Mouse (Mus musculus): ENCODE measurements around the gene Ces2e. TPM values are rescaled to one million over a fixed set of nuclear protein-coding genes. Genes with fewer than 3 reads are reported as not detected.
"Not testable (repeated sequence)": the region's sequence is repeated elsewhere in the genome, so short reads cannot be mapped to it uniquely, and the experiment has no call there.

The Ces2e gene
- polyA plus RNA-seq (2015; fragmentation: Nextera tagmentation; extraction: Ambion mirVana) = 3.5 and 4.0 TPM in 2 replicates

DNA sequence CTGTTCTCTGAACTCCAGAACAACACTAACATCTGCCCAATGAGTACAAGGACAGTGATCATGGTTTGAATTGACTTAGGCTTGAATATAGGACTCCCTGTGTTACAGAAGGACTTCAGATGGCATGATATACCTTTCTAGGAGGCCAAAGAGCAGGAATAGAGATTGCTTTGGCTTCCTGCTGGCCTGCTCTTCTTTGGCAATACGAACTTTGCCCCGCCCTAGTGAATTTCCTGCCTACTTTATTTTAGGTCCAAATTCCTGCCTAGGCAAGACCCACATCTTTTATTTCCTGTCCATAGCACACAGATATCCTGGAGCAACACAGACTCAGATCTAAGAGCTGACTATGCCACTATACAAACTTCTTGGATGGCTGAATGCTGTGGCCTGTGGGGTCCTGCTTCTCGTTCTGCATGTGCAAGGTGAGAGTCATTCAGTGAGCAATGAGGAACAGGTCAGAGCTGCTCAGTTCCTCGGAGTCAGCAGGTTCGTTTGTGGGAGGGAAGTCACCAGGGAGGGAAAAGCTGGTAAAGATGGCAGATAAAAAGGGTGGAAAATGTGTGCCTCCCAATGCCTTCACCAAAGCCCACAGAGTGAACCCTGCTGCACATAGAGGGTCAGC is at the start of gene Ces2e:
Gene Ces2e, plus strand, starts transcription at position 289 of the 625 bp plus-strand sequence.
- H3K4me2 ChIP-seq (ENCODE audit: low read depth, low read length) = no peak within 1 kb of the TSS
- no peaks in the 10 kb centered on the region for H3K4me1 ChIP-seq (ENCODE audit: control insufficient read depth, low read depth, low read length)
- ATAC-seq (ENCODE audit: low read depth) = no peak
- H3K36me3 ChIP-seq (ENCODE audit: control insufficient read depth, insufficient read depth) = no peaks in the 10 kb centered on the region
- H3K9me3 ChIP-seq (replicated peaks; ENCODE audit: control insufficient read depth, low read length) = no peaks in the 10 kb centered on the region
- no peak within 1 kb of the TSS for H3K4me3 ChIP-seq (ENCODE audit: low read depth, low read length)
- no peak within 1 kb of the TSS for H3K27ac ChIP-seq (ENCODE audit: low read length)
- 40% methylated on average over 5 of the region's 5 CpGs for WGBS (ENCODE audit: insufficient replicate concordance)
- H3K27me3 ChIP-seq (ENCODE audit: control insufficient read depth, insufficient read depth, low read depth, low read length) = no peaks in the 10 kb centered on the region
- no peak within 1 kb of the TSS for H3K9ac ChIP-seq (ENCODE audit: low read depth, low read length)

DNA sequence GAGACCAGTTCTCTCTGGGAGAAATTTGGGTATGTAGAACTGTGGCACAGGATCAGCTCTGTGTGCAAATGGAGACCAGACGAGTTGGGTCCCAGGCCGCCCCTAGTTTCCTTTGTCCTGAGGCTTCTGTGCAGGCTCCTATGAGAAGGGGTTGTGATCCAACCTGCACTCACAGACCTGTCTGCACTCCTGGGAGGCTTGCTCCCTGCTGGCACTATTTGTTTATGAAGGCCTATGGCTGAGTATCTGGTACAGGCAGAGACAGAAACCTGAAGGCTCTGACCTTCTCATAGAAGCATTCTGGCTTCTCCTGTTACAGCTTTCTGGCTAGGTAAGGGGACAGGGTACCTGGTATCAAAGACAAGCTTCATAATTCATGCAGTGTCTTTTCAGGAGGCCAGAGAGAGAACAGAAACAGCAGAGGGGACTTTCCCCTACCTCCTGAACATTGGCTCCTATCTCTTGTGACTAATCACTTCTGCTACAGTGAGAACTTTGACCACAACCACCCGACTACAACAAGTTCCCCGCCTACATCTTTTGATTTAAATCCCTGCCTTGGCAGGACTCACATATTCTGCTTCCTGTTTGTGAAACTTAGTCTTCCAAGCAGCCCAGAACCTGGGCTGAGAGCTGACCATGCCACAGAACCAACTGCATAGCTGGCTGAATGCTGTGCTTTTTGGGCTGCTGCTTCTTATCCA is 39.7 kb upstream of the Ces2e start:
- not testable (repeated sequence) for H3K9ac ChIP-seq (ENCODE audit: low read depth, low read length); H3K27me3 ChIP-seq (ENCODE audit: control insufficient read depth, insufficient read depth, low read depth, low read length); H3K4me3 ChIP-seq (ENCODE audit: low read depth, low read length); H3K4me1 ChIP-seq (ENCODE audit: control insufficient read depth, low read depth, low read length); H3K36me3 ChIP-seq (ENCODE audit: control insufficient read depth, insufficient read depth); H3K27ac ChIP-seq (ENCODE audit: low read length); H3K4me2 ChIP-seq (ENCODE audit: low read depth, low read length); H3K9me3 ChIP-seq (replicated peaks; ENCODE audit: control insufficient read depth, low read length)
- no CpG with 5 or more reads among the region's 4 CpGs for WGBS (ENCODE audit: insufficient replicate concordance)
- ATAC-seq (ENCODE audit: low read depth) = peak; percentile 55; the same call in 1 of the 2 replicates

DNA sequence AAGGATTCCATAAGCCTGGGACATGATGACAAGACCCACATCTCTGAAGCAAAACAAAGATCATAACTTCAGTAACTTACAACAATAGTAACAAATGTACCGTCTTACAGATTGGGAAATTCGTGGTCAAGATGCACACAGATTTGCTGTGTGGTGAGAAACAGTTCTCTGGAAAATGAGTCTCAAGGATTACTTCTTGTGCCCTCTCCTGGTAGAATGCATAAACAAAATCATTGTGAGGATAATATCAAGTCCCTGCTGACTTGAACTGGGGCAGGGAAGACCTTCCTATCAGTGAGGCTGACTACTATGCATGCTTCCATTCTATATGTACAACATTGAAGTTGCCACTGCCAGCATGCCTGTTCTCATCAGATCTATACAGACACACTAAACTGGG is 24.3 kb upstream of the Ces2e start:
- Histone ChIP-seq H3K4me1 (ENCODE audit: control insufficient read depth, low read depth, low read length) (no peaks in the 10 kb centered on the region), H3K4me3 (ENCODE audit: low read depth, low read length) (no peak overlapping the region), H3K4me2 (ENCODE audit: low read depth, low read length) (no peak overlapping the region), H3K9me3 (replicated peaks; ENCODE audit: control insufficient read depth, low read length) (no peaks in the 10 kb centered on the region), H3K27me3 (ENCODE audit: control insufficient read depth, insufficient read depth, low read depth, low read length) (no peaks in the 10 kb centered on the region), H3K36me3 (ENCODE audit: control insufficient read depth, insufficient read depth) (no peaks in the 10 kb centered on the region), H3K27ac (ENCODE audit: low read length) (no peak overlapping the region), H3K9ac (ENCODE audit: low read depth, low read length) (no peak overlapping the region)
- WGBS (ENCODE audit: insufficient replicate concordance) = 58% methylated on average over 2 of the region's 2 CpGs
- no peak for ATAC-seq (ENCODE audit: low read depth)

DNA sequence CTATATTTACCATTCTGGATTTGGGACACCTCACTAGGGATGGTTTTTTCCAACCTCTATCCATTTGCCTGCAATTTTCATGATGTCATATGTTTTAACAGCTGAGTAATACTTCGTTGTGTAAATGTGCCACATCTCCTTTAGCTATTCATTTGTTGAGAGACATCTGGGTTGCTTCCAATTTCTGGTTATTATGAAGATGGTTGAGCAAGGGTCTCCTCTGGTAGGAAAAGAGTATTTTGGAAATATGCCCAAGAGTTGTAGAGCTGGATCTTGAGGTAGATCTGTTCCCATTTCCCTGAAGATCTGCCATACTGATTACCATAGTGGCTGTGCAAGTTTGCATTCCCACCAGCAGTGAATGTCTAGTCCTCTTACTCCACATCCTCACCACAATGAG is 18.9 kb upstream of the Ces2e start:
- Histone ChIP-seq H3K4me2 (ENCODE audit: low read depth, low read length) (no peak overlapping the region), H3K9ac (ENCODE audit: low read depth, low read length) (no peak overlapping the region), H3K36me3 (ENCODE audit: control insufficient read depth, insufficient read depth) (no peaks in the 10 kb centered on the region), H3K9me3 (replicated peaks; ENCODE audit: control insufficient read depth, low read length) (no peaks in the 10 kb centered on the region), H3K4me1 (ENCODE audit: control insufficient read depth, low read depth, low read length) (no peaks in the 10 kb centered on the region), H3K4me3 (ENCODE audit: low read depth, low read length) (no peak overlapping the region), H3K27me3 (ENCODE audit: control insufficient read depth, insufficient read depth, low read depth, low read length) (no peaks in the 10 kb centered on the region), H3K27ac (ENCODE audit: low read length) (no peak overlapping the region)
- 39% methylated on average over 1 of the region's 1 CpGs for WGBS (ENCODE audit: insufficient replicate concordance)
- ATAC-seq (ENCODE audit: low read depth) = no peak

DNA sequence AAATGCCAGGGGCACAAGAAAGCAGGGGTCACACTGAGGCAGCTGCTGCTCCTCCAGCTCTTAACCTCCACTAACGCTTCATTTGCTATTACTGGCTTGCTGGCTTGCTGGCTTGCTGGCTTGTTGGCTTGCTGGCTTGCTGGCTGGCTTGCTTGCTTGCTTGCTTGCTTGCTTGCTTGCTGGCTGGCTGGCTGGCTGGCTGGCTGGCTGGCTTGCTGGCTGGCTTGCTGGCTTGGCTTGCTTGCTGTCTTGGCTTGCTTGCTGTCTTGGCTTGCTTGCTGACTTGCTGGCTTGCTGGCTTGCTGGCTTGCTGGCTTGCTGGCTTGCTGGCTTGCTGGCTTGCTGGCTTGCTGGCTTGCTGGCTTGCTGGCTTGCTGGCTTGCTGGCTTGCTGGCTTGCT is 17.0 kb upstream of the Ces2e start:
- H3K27me3 ChIP-seq (ENCODE audit: control insufficient read depth, insufficient read depth, low read depth, low read length); H3K4me2 ChIP-seq (ENCODE audit: low read depth, low read length); H3K9me3 ChIP-seq (replicated peaks; ENCODE audit: control insufficient read depth, low read length); ATAC-seq (ENCODE audit: low read depth); H3K4me1 ChIP-seq (ENCODE audit: control insufficient read depth, low read depth, low read length); H3K9ac ChIP-seq (ENCODE audit: low read depth, low read length); H3K4me3 ChIP-seq (ENCODE audit: low read depth, low read length); H3K36me3 ChIP-seq (ENCODE audit: control insufficient read depth, insufficient read depth); H3K27ac ChIP-seq (ENCODE audit: low read length): not testable (repeated sequence)
- WGBS (ENCODE audit: insufficient replicate concordance) = 42% methylated on average over 1 of the region's 1 CpGs

DNA sequence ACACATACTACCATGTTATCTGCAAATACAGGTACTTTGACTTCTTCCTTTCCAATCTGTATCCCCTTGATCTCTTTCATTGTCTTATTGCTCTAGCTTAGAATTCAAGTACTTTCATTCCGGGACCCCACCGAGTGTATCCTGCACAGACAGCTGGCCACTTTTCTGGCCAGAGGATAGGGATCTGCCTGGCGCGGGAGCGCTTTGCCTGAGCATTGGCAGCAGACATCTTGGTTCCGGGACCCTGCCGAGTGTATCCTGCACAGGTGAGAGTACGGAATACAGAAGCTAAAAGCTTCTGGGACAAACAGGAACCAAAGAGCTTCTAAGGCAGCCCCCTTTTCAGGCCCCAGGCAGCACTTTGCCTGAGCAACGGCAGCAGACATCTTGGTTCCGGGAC is 16.4 kb upstream of the Ces2e start:
- not testable (repeated sequence) for H3K4me1 ChIP-seq (ENCODE audit: control insufficient read depth, low read depth, low read length); H3K36me3 ChIP-seq (ENCODE audit: control insufficient read depth, insufficient read depth); ATAC-seq (ENCODE audit: low read depth); H3K27me3 ChIP-seq (ENCODE audit: control insufficient read depth, insufficient read depth, low read depth, low read length); H3K9me3 ChIP-seq (replicated peaks; ENCODE audit: control insufficient read depth, low read length); H3K4me3 ChIP-seq (ENCODE audit: low read depth, low read length); H3K4me2 ChIP-seq (ENCODE audit: low read depth, low read length); H3K9ac ChIP-seq (ENCODE audit: low read depth, low read length); H3K27ac ChIP-seq (ENCODE audit: low read length)
- 79% methylated on average over 10 of the region's 10 CpGs for WGBS (ENCODE audit: insufficient replicate concordance)

DNA sequence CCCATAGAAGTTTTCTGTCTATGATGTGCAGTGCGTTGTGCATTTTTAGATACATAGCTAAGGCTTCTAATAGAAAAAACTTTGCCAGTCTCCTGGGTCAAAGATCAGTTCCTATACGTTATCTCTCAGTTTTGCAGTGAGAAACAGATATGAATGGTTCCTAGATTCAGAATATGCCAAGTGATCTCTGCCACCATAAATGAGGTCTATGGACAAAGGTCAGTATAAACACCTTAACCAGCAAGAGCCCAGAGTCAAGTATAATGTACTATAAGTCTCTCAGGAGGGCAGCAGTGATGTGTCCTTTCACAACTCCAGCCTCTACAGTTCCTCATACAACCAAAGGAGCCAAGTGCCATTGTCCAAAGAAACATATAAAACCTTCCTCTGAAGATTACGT is 1.2 kb downstream of the Ces2e start:
- Histone ChIP-seq H3K4me1 (ENCODE audit: control insufficient read depth, low read depth, low read length) (no peaks in the 10 kb centered on the region), H3K9ac (ENCODE audit: low read depth, low read length) (no peak overlapping the region), H3K27ac (ENCODE audit: low read length) (no peak overlapping the region), H3K9me3 (replicated peaks; ENCODE audit: control insufficient read depth, low read length) (no peaks in the 10 kb centered on the region), H3K27me3 (ENCODE audit: control insufficient read depth, insufficient read depth, low read depth, low read length) (no peaks in the 10 kb centered on the region), H3K36me3 (ENCODE audit: control insufficient read depth, insufficient read depth) (no peaks in the 10 kb centered on the region), H3K4me3 (ENCODE audit: low read depth, low read length) (no peak overlapping the region), H3K4me2 (ENCODE audit: low read depth, low read length) (no peak overlapping the region)
- WGBS (ENCODE audit: insufficient replicate concordance) = 57% methylated on average over 3 of the region's 3 CpGs
- no peak for ATAC-seq (ENCODE audit: low read depth)

DNA sequence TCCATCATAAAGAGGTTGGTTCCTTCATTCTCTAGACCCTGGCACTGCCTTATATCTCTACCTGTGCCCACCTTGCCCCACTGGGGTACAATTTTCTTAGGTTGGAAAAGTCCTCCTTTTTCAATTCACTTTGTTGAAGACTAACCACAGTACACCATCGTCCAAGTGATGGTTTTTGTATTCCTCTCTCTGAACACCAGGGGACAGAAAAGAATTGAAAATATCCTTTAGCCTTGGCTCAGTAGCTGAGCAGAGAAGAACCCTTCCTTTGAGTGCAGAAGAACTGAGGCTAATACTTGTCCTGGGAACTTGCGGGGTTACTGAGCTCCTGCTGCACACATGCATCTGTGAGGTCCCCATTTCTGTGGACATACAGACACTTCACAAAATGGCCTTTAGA is 18.6 kb downstream of the Ces2e start:
- no peak overlapping the region for H3K9ac ChIP-seq (ENCODE audit: low read depth, low read length)
- no peak overlapping the region for H3K27ac ChIP-seq (ENCODE audit: low read length)
- no peak for ATAC-seq (ENCODE audit: low read depth)
- 59% methylated on average over 2 of the region's 2 CpGs for WGBS (ENCODE audit: insufficient replicate concordance)
- no peak overlapping the region for H3K4me3 ChIP-seq (ENCODE audit: low read depth, low read length)
- no peaks in the 10 kb centered on the region for H3K27me3 ChIP-seq (ENCODE audit: control insufficient read depth, insufficient read depth, low read depth, low read length)
- H3K4me2 ChIP-seq (ENCODE audit: low read depth, low read length) = no peak overlapping the region
- no peaks in the 10 kb centered on the region for H3K36me3 ChIP-seq (ENCODE audit: control insufficient read depth, insufficient read depth)
- H3K9me3 ChIP-seq (replicated peaks; ENCODE audit: control insufficient read depth, low read length) = no peaks in the 10 kb centered on the region
- no peaks in the 10 kb centered on the region for H3K4me1 ChIP-seq (ENCODE audit: control insufficient read depth, low read depth, low read length)

DNA sequence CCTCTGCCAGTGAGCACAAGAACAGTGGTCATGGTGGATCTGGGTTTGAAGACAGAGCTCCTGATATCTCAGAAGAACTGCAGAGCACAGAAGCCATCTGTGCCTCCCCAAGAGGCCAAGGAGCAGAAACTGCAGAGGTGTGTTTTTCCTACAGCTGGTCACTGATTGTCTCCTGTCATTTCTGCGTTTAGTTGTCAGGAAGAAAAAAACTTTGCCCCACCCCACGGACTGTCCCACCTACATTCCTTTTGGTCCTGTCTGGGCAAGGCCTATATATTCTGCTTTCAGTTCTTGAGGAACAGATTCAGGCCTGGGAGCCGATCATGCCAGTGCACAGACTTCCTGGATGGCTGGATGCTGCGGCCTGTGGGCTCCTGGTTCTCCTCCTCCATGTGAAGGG is 21.0 kb downstream of the Ces2e start, which contains the start of gene Ces2f:
Gene Ces2f, plus strand, starts transcription at position 301 of the 400 bp plus-strand sequence.
- Histone ChIP-seq H3K4me3 (ENCODE audit: low read depth, low read length) (no peak within 1 kb of the TSS), H3K27me3 (ENCODE audit: control insufficient read depth, insufficient read depth, low read depth, low read length) (no peaks in the 10 kb centered on the region), H3K4me2 (ENCODE audit: low read depth, low read length) (no peak within 1 kb of the TSS), H3K9me3 (replicated peaks; ENCODE audit: control insufficient read depth, low read length) (no peaks in the 10 kb centered on the region), H3K36me3 (ENCODE audit: control insufficient read depth, insufficient read depth) (no peaks in the 10 kb centered on the region), H3K4me1 (ENCODE audit: control insufficient read depth, low read depth, low read length) (no peaks in the 10 kb centered on the region), H3K9ac (ENCODE audit: low read depth, low read length) (no peak within 1 kb of the TSS), H3K27ac (ENCODE audit: low read length) (no peak within 1 kb of the TSS)
- WGBS (ENCODE audit: insufficient replicate concordance) = 54% methylated on average over 4 of the region's 4 CpGs
- ATAC-seq (ENCODE audit: low read depth) = no peak
